Mouse (Mus musculus) CH12.LX (cell line): ENCODE data around the gene Ikzf2. TPM values are rescaled to one million over a fixed set of nuclear protein-coding genes. Genes with fewer than 3 reads are reported as not detected.

Experiments used
- DNase-seq: peaks from one replicate; pipeline ENCODE4 v3.0.0-alpha.2; 2013; ENCODE audit errors: extremely low read depth
- H3K27ac ChIP-seq: 2 replicates; pipeline ENCODE4 v1.5.1; 2012; ENCODE audit warnings: low read depth, mild to moderate bottlenecking, control low read depth, moderate library complexity; ENCODE audit not compliant: insufficient read depth
- H3K27me3 ChIP-seq: replicated peaks from 2 replicates; pipeline ENCODE3; 2012; ENCODE audit warnings: inconsistent platforms
- H3K36me3 ChIP-seq, 2 experiments: replicated peaks in 1 of 2; 2 replicates each; pipeline versions ENCODE3 to v1.6.1; 2012; ENCODE audit warnings: inconsistent platforms in 1 of 2, low read length in 1 of 2, mild to moderate bottlenecking in 1 of 2, mixed read lengths in 1 of 2, moderate library complexity in 1 of 2; ENCODE audit not compliant: control insufficient read depth in 1 of 2, insufficient read depth in 1 of 2
- H3K4me1 ChIP-seq, 2 experiments: 2 replicates each; pipeline ENCODE4 v1.6.1; 2012; ENCODE audit warnings: inconsistent platforms in 1 of 2, moderate library complexity in 1 of 2; ENCODE audit not compliant: insufficient read depth in 2 of 2, control insufficient read depth in 1 of 2
- H3K4me2 ChIP-seq: 2 replicates; pipeline ENCODE4 v1.6.1; 2012; ENCODE audit warnings: low read depth, mild to moderate bottlenecking, control low read depth; ENCODE audit not compliant: poor library complexity, insufficient read depth, severe bottlenecking
- H3K4me3 ChIP-seq, 3 experiments: fragments of 150-350 bp in 1 of 3; sonication (generic) in 1 of 3; replicated peaks in 1 of 3; 2 replicates each; pipeline versions ENCODE3 to v1.5.1; 2011 to 2012; ENCODE audit warnings: low read depth in 2 of 3, low read length in 2 of 3, mild to moderate bottlenecking in 2 of 3, moderate library complexity in 2 of 3, control low read depth in 1 of 3, improper control_type of control experiment in 1 of 3, inconsistent platforms in 1 of 3, mixed read lengths in 1 of 3; ENCODE audit not compliant: poor library complexity in 1 of 3
- H3K79me2 ChIP-seq: replicated peaks from 2 replicates; pipeline ENCODE4 v1.6.1; 2012; ENCODE audit warnings: mild to moderate bottlenecking, moderate library complexity; ENCODE audit not compliant: control insufficient read depth, poor library complexity, insufficient read depth, severe bottlenecking; ENCODE audit errors: extremely low read depth
- H3K9ac ChIP-seq: 2 replicates; pipeline ENCODE4 v1.6.1; 2012; ENCODE audit warnings: low read depth, mild to moderate bottlenecking, control low read depth, moderate library complexity; ENCODE audit not compliant: insufficient read depth
- H3K9me3 ChIP-seq: replicated peaks from 2 replicates; pipeline ENCODE3; 2012; ENCODE audit warnings: low read length, inconsistent platforms, mixed read lengths
- BHLHE40 ChIP-seq: IDR thresholded peaks from 2 replicates; pipeline ENCODE4 v1.6.1; 2011; ENCODE audit warnings: mild to moderate bottlenecking, low read depth, low read length, improper control_type of control experiment
- CHD1 ChIP-seq: IDR thresholded peaks from 2 replicates; pipeline ENCODE4 v1.6.1; 2012; ENCODE audit warnings: low read depth, low read length, improper control_type of control experiment, inconsistent platforms
- E2F4 ChIP-seq: IDR thresholded peaks from 2 replicates; pipeline ENCODE4 v1.6.1; 2011; ENCODE audit warnings: low read depth, low read length, improper control_type of control experiment; ENCODE audit not compliant: insufficient replicate concordance
- EP300 ChIP-seq: IDR thresholded peaks from 2 replicates; pipeline ENCODE4 v1.6.1; 2011; ENCODE audit warnings: low read length, improper control_type of control experiment
- KAT2A ChIP-seq: IDR thresholded peaks from 2 replicates; pipeline ENCODE4 v1.6.1; 2012; ENCODE audit warnings: low read length, improper control_type of control experiment, inconsistent platforms; ENCODE audit not compliant: insufficient replicate concordance
- MAFK ChIP-seq: IDR thresholded peaks from 2 replicates; pipeline ENCODE4 v1.6.1; 2011; ENCODE audit warnings: low read length, improper control_type of control experiment; ENCODE audit not compliant: insufficient replicate concordance
- MYC ChIP-seq: IDR thresholded peaks from 2 replicates; pipeline ENCODE4 v1.6.1; 2011; ENCODE audit warnings: low read depth, mild to moderate bottlenecking, improper control_type of control experiment, low read length
- POLR2A ChIP-seq: IDR thresholded peaks from 2 replicates; pipeline ENCODE4 v1.6.1; 2011; ENCODE audit warnings: low read depth, mild to moderate bottlenecking, improper control_type of control experiment, low read length
- POLR2AphosphoS2 ChIP-seq: IDR thresholded peaks from 2 replicates; pipeline ENCODE4 v1.6.1; 2011; ENCODE audit warnings: low read depth, low read length, improper control_type of control experiment
- RCOR1 ChIP-seq: conservative IDR thresholded peaks from 2 replicates; pipeline ENCODE4 v1.6.1; 2012; ENCODE audit warnings: low read depth, mild to moderate bottlenecking, inconsistent platforms, low read length, improper control_type of control experiment
- SMC3 ChIP-seq: IDR thresholded peaks from 2 replicates; pipeline ENCODE4 v1.6.1; 2011; ENCODE audit warnings: low read depth, low read length, improper control_type of control experiment
- TBP ChIP-seq: conservative IDR thresholded peaks from 2 replicates; pipeline ENCODE4 v1.6.1; 2011; ENCODE audit warnings: low read depth, low read length, improper control_type of control experiment
- TCF12 ChIP-seq: IDR thresholded peaks from 2 replicates; pipeline ENCODE4 v1.6.1; 2014; ENCODE audit warnings: low read depth, mild to moderate bottlenecking, inconsistent platforms, low read length, improper control_type of control experiment
- UBTF ChIP-seq: IDR thresholded peaks from 2 replicates; pipeline ENCODE4 v1.6.1; 2012; ENCODE audit warnings: low read depth, mild to moderate bottlenecking, inconsistent platforms, low read length, improper control_type of control experiment, moderate library complexity
- USF1 ChIP-seq: IDR thresholded peaks from 2 replicates; pipeline ENCODE4 v1.6.1; 2014; ENCODE audit warnings: low read depth, mild to moderate bottlenecking, inconsistent platforms, low read length, improper control_type of control experiment
- USF2 ChIP-seq: conservative IDR thresholded peaks from 2 replicates; pipeline ENCODE4 v1.6.1; 2011; ENCODE audit warnings: low read depth, low read length, improper control_type of control experiment
- ZC3H11A ChIP-seq: IDR thresholded peaks from 2 replicates; pipeline ENCODE4 v1.6.1; 2012; ENCODE audit warnings: low read depth, mild to moderate bottlenecking, inconsistent platforms, low read length, improper control_type of control experiment
- ZKSCAN1 ChIP-seq: IDR thresholded peaks from 2 replicates; pipeline ENCODE4 v1.6.1; 2012; ENCODE audit warnings: low read depth, inconsistent platforms, low read length, improper control_type of control experiment, borderline replicate concordance
- ZMIZ1 ChIP-seq: IDR thresholded peaks from 2 replicates; pipeline ENCODE4 v1.6.1; 2012; ENCODE audit warnings: low read depth, mild to moderate bottlenecking, inconsistent platforms, low read length, improper control_type of control experiment
- dilution Hi-C: fragments of 300-500 bp; cut with MboI; formaldehyde crosslinking; loops from 2 replicates; pipeline ENCODE4 v1.14.3; 2020; ENCODE audit warnings: low sequenced_read_pairs; ENCODE audit not compliant: extremely low pct_unique_long_range_greater_than_20kb, extremely low pct_ligation_motif_present
- in situ Hi-C: fragments of 300-500 bp; cut with MboI; formaldehyde crosslinking; loops from 3 replicates; pipeline ENCODE4 v1.14.3; 2019; ENCODE audit warnings: low sequenced_read_pairs, low pct_ligation_motif_present, low pct_unique_long_range_greater_than_20kb, mixed read lengths
- polyA plus RNA-seq: library from polyadenylated mRNA; unstranded; fragments of >175 nt; gene quantifications from 2 replicates; pipeline ENCODE4 v1.2.1, GENCODE M21; 2012; ENCODE audit warnings: low read depth; ENCODE audit not compliant: insufficient read length
- total RNA-seq, 2 experiments: library from RNA; depleted of rRNA; stranded (reverse); fragments of 300-350 nt in 1 of 2; fragments of >200 nt in 1 of 2; gene quantifications; 2 replicates each; pipeline ENCODE4 v1.2.3; 2012 to 2014

Gene Ikzf2
- total and polyA plus RNA-seq, 3 experiments, result not detected

DNA sequence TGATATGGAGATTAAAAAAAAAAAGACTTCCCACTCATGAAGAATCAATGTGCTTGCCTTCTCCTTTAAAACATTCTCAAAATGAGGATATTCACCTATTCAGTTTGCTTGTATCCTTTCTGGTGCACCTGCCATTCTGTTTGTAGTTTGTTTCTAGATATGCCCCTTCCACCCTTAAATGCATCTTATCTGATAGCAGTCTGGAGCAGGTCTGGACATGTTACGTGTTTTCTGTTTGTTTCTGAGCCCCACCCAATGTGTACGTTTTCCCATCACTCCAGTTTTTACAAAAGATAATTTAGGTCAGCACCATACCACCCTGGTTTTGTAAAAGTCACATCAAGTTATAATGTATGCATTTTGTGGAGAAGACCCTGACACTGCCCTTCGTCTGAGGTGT is 186.7 kb downstream of the Ikzf2 start:
- H3K4me2 ChIP-seq, result no peak overlapping the region
- no peaks in the 10 kb centered on the region for H3K27me3 ChIP-seq
- dilution Hi-C loops, result no loop called here
- H3K4me1 ChIP-seq, result peaks cover 0 to 7% of the 10 kb centered on the region in 2 experiments; a peak in 2 of 4 replicates
- no peaks in the 10 kb centered on the region for H3K79me2 ChIP-seq
- H3K4me3 ChIP-seq, result no peak overlapping the region
- H3K9me3 ChIP-seq, result no peaks in the 10 kb centered on the region
- no peak for TF ChIP-seq BHLHE40
- no peak for TF ChIP-seq ZC3H11A
- TF ChIP-seq, all 38 proteins: peak for 0
- no peak overlapping the region for H3K9ac ChIP-seq
- in situ Hi-C loops, result no loop called here
- H3K36me3 ChIP-seq, result no peaks in the 10 kb centered on the region
- DNase-seq, result no peak
- H3K27ac ChIP-seq, result no peak overlapping the region

DNA sequence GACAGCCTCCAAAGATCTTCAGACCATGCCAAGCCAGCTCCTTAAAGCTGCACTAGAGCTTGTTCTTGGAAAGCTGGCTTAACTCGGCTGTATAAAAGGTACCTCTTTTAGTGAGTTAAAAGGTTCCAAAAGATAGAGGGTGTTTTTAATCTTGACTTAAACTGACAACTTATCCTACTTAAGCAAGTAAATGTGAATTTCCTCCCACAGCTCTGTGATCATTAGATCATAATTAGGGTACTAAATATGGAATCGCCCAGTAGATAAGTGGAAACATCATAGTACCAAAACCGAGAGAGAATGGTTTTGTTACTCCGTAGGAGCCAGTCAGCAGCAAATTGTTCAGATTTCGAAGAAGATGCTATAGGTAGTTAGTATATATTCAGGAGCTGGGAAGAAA is 187.4 kb downstream of the Ikzf2 start:
- no peak overlapping the region for H3K27ac ChIP-seq
- no peaks in the 10 kb centered on the region for H3K36me3 ChIP-seq
- no peaks in the 10 kb centered on the region for H3K9me3 ChIP-seq
- DNase-seq, result no peak
- H3K27me3 ChIP-seq, result no peaks in the 10 kb centered on the region
- peaks cover 0 to 7% of the 10 kb centered on the region in 2 experiments; a peak in 2 of 4 replicates for H3K4me1 ChIP-seq
- no peak overlapping the region for H3K9ac ChIP-seq
- in situ Hi-C loops (no loop called here), dilution Hi-C loops (no loop called here)
- peak overlapping the region; percentile 88; the same call in 1 of the 2 replicates for H3K4me2 ChIP-seq
- no peaks in the 10 kb centered on the region for H3K79me2 ChIP-seq
- no peak overlapping the region for H3K4me3 ChIP-seq
- TF ChIP-seq MAFK (no peak), ZMIZ1 (no peak), TCF12 (no peak), TBP (no peak), POLR2A (no peak), POLR2AphosphoS2 (no peak), ZC3H11A (no peak), MYC (no peak), KAT2A (no peak), RCOR1 (no peak), SMC3 (no peak), CHD1 (no peak), USF2 (no peak), EP300 (no peak), BHLHE40 (no peak), E2F4 (no peak), USF1 (no peak), ZKSCAN1 (no peak), UBTF (no peak)
